Mouse (Mus musculus) bone marrow macrophage, adult 2 months (primary cell): ENCODE measurements around the gene Arl9.

Source experiments
- CTCF ChIP-seq: IDR thresholded peaks from 2 replicates; pipeline ENCODE4 v1.5.1; 2012; ENCODE audit warnings: low read depth, mild to moderate bottlenecking, low read length, moderate library complexity
- POLR2A ChIP-seq: IDR thresholded peaks from 2 replicates; pipeline ENCODE4 v1.6.1; 2012; ENCODE audit warnings: mild to moderate bottlenecking, low read depth, low read length, borderline replicate concordance

DNA sequence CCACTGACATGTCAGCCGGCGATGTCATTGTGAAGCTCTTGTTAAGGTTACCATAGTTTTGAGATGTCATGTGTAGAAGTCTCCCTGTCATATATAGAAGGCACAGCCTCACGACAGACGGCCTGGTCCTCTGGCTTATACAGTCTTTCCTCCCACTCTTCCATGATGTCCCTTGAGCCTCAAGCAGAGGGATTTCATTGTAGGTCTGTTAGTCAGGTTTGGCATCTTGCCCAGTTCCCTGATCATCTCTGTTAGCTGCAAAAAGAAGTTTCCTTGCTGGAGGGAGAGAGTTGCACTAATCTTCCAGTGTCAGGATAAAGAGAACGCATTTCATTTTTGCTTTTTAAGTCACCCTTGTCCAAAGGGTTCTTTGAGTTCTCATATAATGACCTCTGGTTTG, 48.8 kb downstream of the Arl9 start:
- TF ChIP-seq CTCF (no peak), POLR2A (no peak)
